Mouse (Mus musculus) hindlimb bud, embryonic 11.5 days (tissue): ENCODE measurements around the gene Olfr871.
"Not testable (repeated sequence)": the region's sequence is repeated elsewhere in the genome, so short reads cannot be mapped to it uniquely, and the experiment has no call there.

Experiments used
- DNase-seq: peaks from one replicate; pipeline ENCODE4 v3.0.0-alpha.2; 2012; ENCODE audit warnings: low read depth, low spot score; ENCODE audit errors: extremely low spot score

Gene Olfr871

GRCm38 (mm10) chr9:20211907-20212306 is at the start of gene Olfr871:
Gene Olfr871 (plus strand): TSS chr9:20212207.
- no peak for DNase-seq

GRCm38 (mm10) chr9:20173957-20174356 is 38.0 kb upstream of the Olfr871 start, which contains the start of gene Olfr870:
Gene Olfr870 (minus strand): TSS chr9:20174057.
- DNase-seq: no peak

DNA sequence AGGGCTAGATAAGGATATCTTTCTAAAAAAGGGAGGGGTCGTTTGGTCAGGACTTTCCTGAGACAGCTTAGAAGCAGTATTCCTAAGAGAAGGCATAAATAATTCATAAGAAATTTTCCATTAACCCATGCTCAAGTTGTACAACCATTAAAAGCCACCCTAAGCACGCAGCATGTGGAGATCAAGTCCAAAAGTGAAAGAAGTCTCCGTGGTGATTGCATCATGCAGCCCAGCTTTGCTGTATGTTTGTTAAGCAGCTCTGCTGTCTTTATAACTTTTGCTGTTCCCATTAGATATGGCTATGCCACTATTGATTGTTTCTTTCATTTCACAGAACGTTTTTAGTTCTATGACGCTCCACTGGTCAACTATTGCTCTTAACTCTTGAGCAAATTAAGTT is 32.5 kb upstream of the Olfr871 start:
- DNase-seq: no peak

DNA sequence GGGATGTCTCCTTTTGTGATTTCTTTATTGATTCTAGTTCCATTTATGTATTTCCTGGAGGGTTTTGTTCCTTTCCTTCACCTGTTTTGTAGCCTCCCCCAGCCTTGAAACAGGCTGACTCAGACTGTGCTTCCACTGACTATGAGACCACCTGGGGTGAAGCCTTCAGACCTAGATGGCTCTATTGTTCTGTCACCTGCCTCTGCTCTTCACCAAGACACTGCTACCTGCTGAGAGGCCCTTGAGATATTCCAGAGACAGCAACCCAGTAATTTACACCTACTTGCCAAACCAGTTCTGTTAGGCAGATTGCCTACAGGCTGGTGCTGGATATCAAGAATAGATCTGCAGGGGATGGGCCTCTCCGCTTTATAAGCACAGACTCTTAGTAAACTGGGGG is 9.9 kb upstream of the Olfr871 start:
- DNase-seq: no peak

- DNase-seq: not testable (repeated sequence)
Measured at GRCm38 (mm10) chr9:20203413-20203984, 8.5 kb upstream of the Olfr871 start.

DNA sequence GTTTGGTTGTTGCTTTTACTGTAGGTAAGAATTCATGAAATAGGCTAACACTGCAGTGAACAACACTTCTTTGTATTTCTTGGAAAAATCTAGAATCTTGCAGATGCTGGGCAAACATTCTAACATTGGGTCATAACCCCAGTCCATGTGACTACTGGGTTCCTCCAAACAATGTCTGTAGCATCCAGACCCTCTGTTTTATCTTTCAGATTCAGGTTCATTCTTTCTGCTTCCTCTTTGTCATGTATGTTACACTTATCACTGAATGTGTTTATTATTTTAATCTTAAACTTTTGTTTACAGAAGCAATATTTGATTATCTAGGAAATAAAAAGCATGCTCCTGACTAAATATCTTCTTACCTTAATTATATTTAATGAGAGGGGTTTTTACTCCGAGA is 1.2 kb upstream of the Olfr871 start:
- no peak for DNase-seq

DNA sequence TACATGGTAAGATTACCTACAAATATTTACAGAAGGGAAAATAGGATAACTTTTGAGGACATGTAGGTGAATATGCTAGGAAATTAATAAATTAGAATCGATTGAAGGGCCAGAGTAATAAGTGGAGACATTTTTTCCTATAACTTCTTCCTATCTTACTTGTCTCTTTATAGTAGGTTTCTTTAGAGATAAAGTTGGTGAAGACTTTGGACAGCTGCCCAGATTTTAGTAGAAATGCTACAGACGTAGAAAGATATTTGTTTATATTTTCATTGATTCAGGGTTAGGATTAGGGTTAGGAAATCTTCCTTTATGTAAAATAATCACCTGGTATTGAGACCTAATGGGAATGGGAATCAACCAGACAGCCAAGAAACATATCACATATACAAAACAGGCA is 530 bp upstream of the Olfr871 start:
- no peak for DNase-seq

DNA sequence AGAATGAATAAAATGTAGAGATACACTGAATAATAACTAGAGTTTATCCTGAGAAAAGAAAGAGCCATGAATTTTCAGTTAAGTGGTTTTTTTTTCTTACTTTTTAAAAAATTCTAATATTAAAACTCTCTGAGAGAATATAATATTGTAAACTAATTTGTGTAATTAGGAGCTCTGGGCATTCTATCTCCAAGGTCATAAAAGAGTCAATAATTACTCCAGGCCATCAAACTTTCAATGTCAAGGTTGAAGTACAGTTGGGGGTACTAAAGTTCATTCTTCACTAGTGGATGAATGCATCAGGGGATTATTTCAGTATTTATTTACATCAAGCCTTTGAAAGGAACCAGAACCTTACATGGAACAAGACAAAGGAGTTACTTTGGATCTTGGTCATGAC is 24.8 kb downstream of the Olfr871 start, which contains the start of gene Olfr872:
Gene Olfr872 (plus strand): TSS at position 301 of the 400 bp plus-strand sequence.
- no peak for DNase-seq

DNA sequence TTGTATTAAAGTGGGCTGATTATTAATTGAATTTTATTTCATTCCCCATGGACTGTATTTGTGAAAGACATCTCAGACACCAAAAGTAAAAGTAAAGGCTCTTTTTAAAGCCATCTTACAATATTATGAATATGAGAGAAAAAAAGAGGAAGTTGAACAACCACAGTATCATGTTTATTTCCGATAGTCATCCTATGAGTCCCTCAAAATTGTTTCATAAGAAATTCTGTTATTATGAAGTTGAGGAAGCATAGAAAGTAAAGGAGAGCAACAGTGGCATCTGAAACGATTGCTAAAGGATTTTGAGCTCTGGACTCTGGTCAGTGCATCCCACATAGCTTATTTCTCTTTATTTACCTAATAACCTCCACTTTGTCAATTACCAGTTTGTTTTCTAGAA is 25.4 kb downstream of the Olfr871 start:
- no peak for DNase-seq
